Mouse (Mus musculus): Measurements from ENCODE around the gene Prnp. TPM values are rescaled to one million over a fixed set of nuclear protein-coding genes. Genes with fewer than 3 reads are reported as not detected.

Prnp gene
- polyA plus RNA-seq, 1 experiment = 8.8 TPM

DNA sequence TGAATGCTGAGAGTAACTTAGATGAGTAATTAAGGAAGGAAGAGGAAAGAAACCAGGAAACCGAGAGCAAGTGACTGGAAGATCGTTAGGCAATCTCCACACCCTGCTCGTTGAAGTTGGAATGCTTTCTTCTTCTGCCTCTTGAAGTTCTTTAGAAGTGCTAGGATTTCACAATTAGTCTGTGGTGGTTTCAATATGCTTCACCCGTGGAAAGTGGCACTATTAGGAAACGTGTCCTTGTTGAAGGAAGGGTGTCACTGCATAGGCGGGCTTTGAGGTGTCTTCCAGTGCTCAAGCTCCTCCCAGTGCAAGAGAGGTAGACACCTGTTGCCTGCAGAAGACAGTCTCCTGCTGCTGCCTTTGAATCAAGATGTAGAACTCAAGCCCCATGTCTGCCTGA, 4.0 kb upstream of the Prnp start:
- no peaks in the 10 kb centered on the region for H3K27me3 ChIP-seq (replicated peaks)
- peaks cover 56% of the 10 kb centered on the region for H3K4me1 ChIP-seq
- no peaks in the 10 kb centered on the region for H3K9me3 ChIP-seq
- no peak overlapping the region for H3K4me3 ChIP-seq (replicated peaks)
- TF ChIP-seq FLI1 (IDR thresholded peaks at IDR 0.05; ENCODE audit: low read length) (no peak), GATA1 (IDR thresholded peaks at IDR 0.05; ENCODE audit: borderline replicate concordance, low read length) (no peak)
- no peaks in the 10 kb centered on the region for H3K36me3 ChIP-seq (replicated peaks; ENCODE audit: low read length)

DNA sequence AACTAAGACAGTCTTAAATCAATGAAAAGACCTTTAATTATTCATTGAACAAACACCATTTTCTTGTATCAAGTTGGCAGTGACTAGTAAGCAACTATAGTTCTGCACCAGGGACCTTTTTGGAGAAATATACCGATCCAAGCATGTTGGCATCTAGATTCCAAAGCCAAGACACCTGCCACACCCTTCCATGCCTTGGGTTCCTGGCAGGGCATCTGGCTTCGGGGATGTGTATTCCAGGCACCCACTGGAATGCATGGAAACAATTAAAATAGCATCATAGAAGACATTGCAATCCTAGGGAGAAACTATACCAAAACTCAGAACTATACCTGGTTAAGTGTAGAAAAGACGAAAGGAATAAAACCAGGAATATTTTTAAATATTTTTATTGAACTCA, 3.5 kb upstream of the Prnp start:
- TF ChIP-seq GATA1 (IDR thresholded peaks at IDR 0.05; ENCODE audit: borderline replicate concordance, low read length) (no peak), FLI1 (IDR thresholded peaks at IDR 0.05; ENCODE audit: low read length) (no peak)
- H3K4me3 ChIP-seq (replicated peaks) = no peak overlapping the region
- H3K36me3 ChIP-seq (replicated peaks; ENCODE audit: low read length) = no peaks in the 10 kb centered on the region
- H3K27me3 ChIP-seq (replicated peaks) = no peaks in the 10 kb centered on the region
- no peaks in the 10 kb centered on the region for H3K9me3 ChIP-seq
- peaks cover 61% of the 10 kb centered on the region for H3K4me1 ChIP-seq

- TF ChIP-seq GATA1 (IDR thresholded peaks at IDR 0.05; ENCODE audit: borderline replicate concordance, low read length) (no peak), FLI1 (IDR thresholded peaks at IDR 0.05; ENCODE audit: low read length) (no peak)
- H3K27me3 ChIP-seq (replicated peaks) = no peaks in the 10 kb centered on the region
- H3K4me1 ChIP-seq = peaks cover 65% of the 10 kb centered on the region
- no peaks in the 10 kb centered on the region for H3K36me3 ChIP-seq (replicated peaks; ENCODE audit: low read length)
- no peaks in the 10 kb centered on the region for H3K9me3 ChIP-seq
- H3K4me3 ChIP-seq (replicated peaks) = no peak overlapping the region
Measured at GRCm38 (mm10) chr2:131906846-131907245, 2.9 kb upstream of the Prnp start.

DNA sequence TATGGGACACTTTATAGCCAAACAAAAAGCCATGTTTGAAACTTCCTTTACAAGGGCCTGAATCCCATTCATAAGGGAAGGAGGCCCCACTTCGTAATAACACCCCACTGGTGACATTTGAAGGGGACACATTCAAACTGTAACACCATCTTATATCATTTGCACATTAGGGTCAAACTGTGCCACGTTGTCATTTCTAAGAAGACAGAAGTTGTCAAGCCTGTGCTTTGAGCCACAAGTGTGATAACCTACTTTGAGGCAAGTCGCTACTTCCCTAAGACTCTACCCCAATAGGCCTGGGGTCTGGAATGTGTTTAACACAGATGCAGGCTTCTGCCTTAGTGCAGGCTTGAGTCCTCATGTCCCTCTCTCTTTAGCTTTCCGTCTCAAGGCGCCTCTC, 2.4 kb upstream of the Prnp start:
- TF ChIP-seq GATA1 (IDR thresholded peaks at IDR 0.05; ENCODE audit: borderline replicate concordance, low read length) (no peak), FLI1 (IDR thresholded peaks at IDR 0.05; ENCODE audit: low read length) (no peak)
- peaks cover 68% of the 10 kb centered on the region for H3K4me1 ChIP-seq
- no peaks in the 10 kb centered on the region for H3K36me3 ChIP-seq (replicated peaks; ENCODE audit: low read length)
- H3K4me3 ChIP-seq (replicated peaks) = no peak overlapping the region
- no peaks in the 10 kb centered on the region for H3K27me3 ChIP-seq (replicated peaks)
- H3K9me3 ChIP-seq = no peaks in the 10 kb centered on the region

DNA sequence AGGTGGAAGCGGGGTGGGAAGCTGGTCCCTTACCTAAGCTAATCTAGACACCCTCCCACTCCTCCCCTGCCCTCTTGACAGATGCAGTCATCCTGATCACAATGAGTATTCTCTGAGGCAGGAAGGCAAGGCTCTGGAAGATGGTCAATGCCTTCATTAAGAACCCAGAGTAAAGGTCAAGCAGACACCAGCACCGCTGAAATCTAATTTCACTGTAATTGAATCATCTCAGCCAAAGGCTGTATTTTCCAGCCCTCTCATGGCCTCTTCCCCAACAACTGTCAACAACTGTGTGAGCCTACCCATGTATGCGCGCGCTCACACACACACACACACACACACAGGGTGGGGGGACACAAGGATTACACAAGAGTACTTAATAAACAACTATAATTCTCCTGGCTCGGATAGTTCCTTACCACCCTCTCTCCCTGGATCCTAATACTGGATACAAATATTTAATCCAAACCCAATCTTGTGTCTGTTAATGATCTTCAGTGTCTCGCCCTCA, 1.3 kb upstream of the Prnp start:
- H3K4me1 ChIP-seq = peaks cover 59% of the 10 kb centered on the region
- TF ChIP-seq GATA1 (IDR thresholded peaks at IDR 0.05; ENCODE audit: borderline replicate concordance, low read length) = no peak
- no peak for TF ChIP-seq FLI1 (IDR thresholded peaks at IDR 0.05; ENCODE audit: low read length)
- H3K9me3 ChIP-seq = no peaks in the 10 kb centered on the region
- no peaks in the 10 kb centered on the region for H3K36me3 ChIP-seq (replicated peaks; ENCODE audit: low read length)
- no peak overlapping the region for H3K4me3 ChIP-seq (replicated peaks)
- H3K27me3 ChIP-seq (replicated peaks) = no peaks in the 10 kb centered on the region

- no peaks in the 10 kb centered on the region for H3K36me3 ChIP-seq (replicated peaks; ENCODE audit: low read length)
- no peaks in the 10 kb centered on the region for H3K9me3 ChIP-seq
- H3K4me3 ChIP-seq (replicated peaks) = no peak overlapping the region
- TF ChIP-seq GATA1 (IDR thresholded peaks at IDR 0.05; ENCODE audit: borderline replicate concordance, low read length) (no peak), FLI1 (IDR thresholded peaks at IDR 0.05; ENCODE audit: low read length) (no peak)
- H3K4me1 ChIP-seq = peaks cover 55% of the 10 kb centered on the region
- H3K27me3 ChIP-seq (replicated peaks) = no peaks in the 10 kb centered on the region
Measured at GRCm38 (mm10) chr2:131908906-131909305, 822 bp upstream of the Prnp start.

DNA sequence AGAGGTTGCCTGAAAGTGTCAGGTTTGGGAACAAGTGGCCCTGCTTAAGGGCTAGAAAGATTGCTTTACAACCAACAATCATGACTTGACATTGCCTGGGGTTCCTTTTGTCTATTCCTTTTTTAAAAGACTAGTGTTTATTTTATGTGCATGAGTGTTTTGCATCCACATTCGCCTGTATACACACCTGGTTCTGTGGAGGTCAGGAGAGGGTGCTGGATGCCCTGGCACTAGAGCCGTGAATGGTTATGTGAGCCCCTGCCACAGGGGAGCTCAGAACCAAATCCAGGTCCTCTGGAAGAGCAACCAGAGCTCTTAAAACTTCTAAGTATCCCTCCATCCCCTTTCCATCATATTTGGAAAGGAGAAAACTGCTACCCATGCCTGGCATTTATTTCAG, 1.1 kb downstream of the Prnp start:
- no peak for TF ChIP-seq FLI1 (IDR thresholded peaks at IDR 0.05; ENCODE audit: low read length)
- no peak for TF ChIP-seq GATA1 (IDR thresholded peaks at IDR 0.05; ENCODE audit: borderline replicate concordance, low read length)
- peak overlapping the region; percentile 98 for H3K4me3 ChIP-seq (replicated peaks)
- H3K9me3 ChIP-seq = no peaks in the 10 kb centered on the region
- H3K36me3 ChIP-seq (replicated peaks; ENCODE audit: low read length) = no peaks in the 10 kb centered on the region
- H3K4me1 ChIP-seq = peaks cover 36% of the 10 kb centered on the region
- no peaks in the 10 kb centered on the region for H3K27me3 ChIP-seq (replicated peaks)

- no peaks in the 10 kb centered on the region for H3K27me3 ChIP-seq (replicated peaks)
- H3K4me3 ChIP-seq (replicated peaks) = no peak overlapping the region
- H3K36me3 ChIP-seq (replicated peaks; ENCODE audit: low read length) = no peaks in the 10 kb centered on the region
- TF ChIP-seq FLI1 (IDR thresholded peaks at IDR 0.05; ENCODE audit: low read length) = no peak
- TF ChIP-seq GATA1 (IDR thresholded peaks at IDR 0.05; ENCODE audit: borderline replicate concordance, low read length) = no peak
- peaks cover 38% of the 10 kb centered on the region for H3K4me1 ChIP-seq
- no peaks in the 10 kb centered on the region for H3K9me3 ChIP-seq
Measured at GRCm38 (mm10) chr2:131911341-131911740, 1.6 kb downstream of the Prnp start.

- TF ChIP-seq GATA1 (IDR thresholded peaks at IDR 0.05; ENCODE audit: borderline replicate concordance, low read length) = no peak
- no peak for TF ChIP-seq FLI1 (IDR thresholded peaks at IDR 0.05; ENCODE audit: low read length)
- Histone ChIP-seq H3K4me3 (replicated peaks) (no peak overlapping the region), H3K27me3 (replicated peaks) (no peaks in the 10 kb centered on the region), H3K36me3 (replicated peaks; ENCODE audit: low read length) (peaks cover 7% of the 10 kb centered on the region), H3K4me1 (peaks cover 39% of the 10 kb centered on the region), H3K9me3 (no peaks in the 10 kb centered on the region)
Measured at GRCm38 (mm10) chr2:131912526-131913258, 3.0 kb downstream of the Prnp start.

DNA sequence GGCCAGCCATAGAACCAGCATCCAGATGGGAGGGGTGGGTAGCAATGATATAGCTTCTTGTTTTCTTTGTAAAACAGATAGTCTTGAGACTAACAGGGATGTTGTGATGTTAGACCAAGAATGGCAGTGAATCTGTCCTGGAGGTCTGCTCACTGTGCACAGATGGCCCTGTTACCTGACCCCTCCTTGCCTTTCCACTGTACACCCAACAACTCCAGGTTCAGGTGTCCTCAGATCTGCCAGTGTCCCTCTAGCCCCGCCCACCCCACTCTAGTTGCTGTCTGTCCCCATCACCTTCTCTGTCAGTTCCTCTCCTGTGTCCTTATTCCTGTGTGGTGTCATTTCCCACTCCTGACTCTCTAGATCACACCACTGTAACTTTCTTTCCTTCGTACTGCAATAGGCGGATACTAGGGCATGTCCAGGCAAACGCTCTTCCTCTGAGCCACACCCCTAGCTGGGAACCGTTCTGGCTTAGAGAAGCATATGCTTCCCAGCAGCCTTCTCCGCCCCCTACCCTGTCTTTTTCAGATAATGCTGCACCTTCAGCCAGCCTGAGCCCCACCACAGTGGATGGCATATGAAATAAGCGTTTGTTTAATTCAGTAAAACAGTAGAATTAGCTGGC, 22.7 kb downstream of the Prnp start:
- peaks cover 36% of the 10 kb centered on the region for H3K4me1 ChIP-seq

More for the DNA sequence above, 22.7 kb downstream of the Prnp start:
- TF ChIP-seq FLI1 (IDR thresholded peaks at IDR 0.05; ENCODE audit: low read length) (no peak), GATA1 (IDR thresholded peaks at IDR 0.05; ENCODE audit: borderline replicate concordance, low read length) (no peak)
- no peaks in the 10 kb centered on the region for H3K27me3 ChIP-seq (replicated peaks)
- H3K36me3 ChIP-seq (replicated peaks; ENCODE audit: low read length) = peaks cover 11% of the 10 kb centered on the region
- no peak overlapping the region for H3K4me3 ChIP-seq (replicated peaks)
- no peaks in the 10 kb centered on the region for H3K9me3 ChIP-seq

Data from megakaryocyte, embryonic 14.5 days (primary cell).